Mouse (Mus musculus) neural tube, embryonic 11.5 days (tissue): Measurements from ENCODE around the gene 1190005I06Rik. TPM values are rescaled to one million over a fixed set of nuclear protein-coding genes. Genes with fewer than 3 reads are reported as not detected.

Experiments
- ATAC-seq: fragments of 200-750 bp; cut with Nextera tagmentation; 2 replicates; pipeline ENCODE4 v1.8.0; 2017; ENCODE audit warnings: moderate number of reproducible peaks, mild to moderate bottlenecking, moderate TSS enrichment, moderate library complexity; ENCODE audit not compliant: insufficient read depth, low FRiP score, low TSS enrichment
- DNase-seq: peaks from one replicate; pipeline ENCODE4 v3.0.0-alpha.2; 2015; ENCODE audit warnings: low spot score
- H3K27ac ChIP-seq: fragments of 300-500 bp; sonication (generic); 2 replicates; pipeline ENCODE4 v1.5.1; 2014; ENCODE audit warnings: low read depth, mild to moderate bottlenecking, low read length
- H3K27me3 ChIP-seq: fragments of 300-500 bp; sonication (generic); 2 replicates; pipeline ENCODE4 v1.6.1; 2014; ENCODE audit warnings: mild to moderate bottlenecking, low read length, mixed read lengths; ENCODE audit not compliant: control insufficient read depth, insufficient read depth
- H3K36me3 ChIP-seq: fragments of 300-500 bp; sonication (generic); 2 replicates; pipeline ENCODE4 v1.6.1; 2014; ENCODE audit warnings: mild to moderate bottlenecking, low read length, moderate library complexity, mixed read lengths; ENCODE audit not compliant: control insufficient read depth, insufficient read depth
- H3K4me1 ChIP-seq: fragments of 300-500 bp; sonication (generic); 2 replicates; pipeline ENCODE4 v1.6.1; 2014; ENCODE audit warnings: low read length, mixed read lengths; ENCODE audit not compliant: control insufficient read depth, insufficient read depth
- H3K4me2 ChIP-seq: fragments of 300-500 bp; sonication (generic); 2 replicates; pipeline ENCODE4 v1.6.1; 2014; ENCODE audit warnings: low read depth, mild to moderate bottlenecking, moderate library complexity
- H3K4me3 ChIP-seq: fragments of 300-500 bp; sonication (generic); 2 replicates; pipeline ENCODE4 v1.5.1; 2014; ENCODE audit warnings: low read depth, low read length
- H3K9ac ChIP-seq: fragments of 300-500 bp; sonication (generic); 2 replicates; pipeline ENCODE4 v1.6.1; 2014; ENCODE audit warnings: mild to moderate bottlenecking, low read length
- H3K9me3 ChIP-seq: fragments of 300-500 bp; sonication (generic); 2 replicates; pipeline ENCODE4 v1.6.1; 2016; ENCODE audit warnings: low read length; ENCODE audit not compliant: control insufficient read depth
- WGBS: fragments of 180-500 bp; shearing (Covaris S2); extraction: QIAGEN DNeasy Blood & Tissue Kit; methylation state at CpG from one replicate; pipeline ENCODE4 v1.1.7; 2014; 5-methylcytosine and 5-hydroxymethylcytosine counted together
- polyA plus RNA-seq: library from polyadenylated mRNA; unstranded; fragments of >200 nt; fragmentation: Nextera tagmentation; extraction: Ambion mirVana; gene quantifications from 2 replicates; pipeline ENCODE4 v1.2.1, GENCODE M21; 2014

The 1190005I06Rik gene
- polyA plus RNA-seq, 1 experiment from 2014 or later, result 2.5 TPM

- Histone ChIP-seq H3K27me3 (no peaks in the 10 kb centered on the region), H3K27ac (no peak overlapping the region), H3K4me1 (no peaks in the 10 kb centered on the region), H3K4me2 (no peak overlapping the region), H3K9ac (no peak overlapping the region), H3K4me3 (no peak overlapping the region), H3K36me3 (peaks cover 16% of the 10 kb centered on the region), H3K9me3 (no peaks in the 10 kb centered on the region)
- ATAC-seq (no peak), DNase-seq (no peak)
- WGBS, result 94% methylated on average over 7 of the region's 7 CpGs
These were observed 9.1 kb upstream of the 1190005I06Rik start for GRCm38 (mm10) chr8:120656322-120657052.

- no peak for ATAC-seq
These were observed 2.8 kb downstream of the 1190005I06Rik start for GRCm38 (mm10) chr8:120644663-120645062.

GRCm38 (mm10) chr8:120642031-120642662, 5.3 kb downstream of the 1190005I06Rik start:
- Histone ChIP-seq H3K36me3 (no peaks in the 10 kb centered on the region), H3K27ac (no peak overlapping the region), H3K27me3 (no peaks in the 10 kb centered on the region), H3K4me2 (no peak overlapping the region), H3K9me3 (no peaks in the 10 kb centered on the region), H3K4me1 (no peaks in the 10 kb centered on the region), H3K4me3 (no peak overlapping the region), H3K9ac (no peak overlapping the region)
- DNase-seq (no peak), ATAC-seq (no peak)
- WGBS, result 82% methylated on average over 10 of the region's 10 CpGs

More at GRCm38 (mm10) chr8:120644663-120645062, 2.8 kb downstream of the 1190005I06Rik start:
- H3K4me3 ChIP-seq, result no peak overlapping the region
- H3K4me2 ChIP-seq, result no peak overlapping the region
- no peaks in the 10 kb centered on the region for H3K36me3 ChIP-seq
- no peaks in the 10 kb centered on the region for H3K9me3 ChIP-seq
- 87% methylated on average over 7 of the region's 7 CpGs for WGBS
- no peak overlapping the region for H3K9ac ChIP-seq
- no peak for DNase-seq
- no peaks in the 10 kb centered on the region for H3K27me3 ChIP-seq
- no peak overlapping the region for H3K27ac ChIP-seq
- no peaks in the 10 kb centered on the region for H3K4me1 ChIP-seq

GRCm38 (mm10) chr8:120641245-120641644, 6.2 kb downstream of the 1190005I06Rik start:
- no peak overlapping the region for H3K9ac ChIP-seq
- H3K36me3 ChIP-seq, result no peaks in the 10 kb centered on the region
- H3K27ac ChIP-seq, result no peak overlapping the region
- H3K9me3 ChIP-seq, result no peaks in the 10 kb centered on the region
- no peaks in the 10 kb centered on the region for H3K4me1 ChIP-seq
- no peaks in the 10 kb centered on the region for H3K27me3 ChIP-seq
- H3K4me3 ChIP-seq, result no peak overlapping the region
- no peak overlapping the region for H3K4me2 ChIP-seq
- ATAC-seq (no peak), DNase-seq (no peak)
- WGBS, result 60% methylated on average over 8 of the region's 8 CpGs

- H3K4me1 ChIP-seq, result peaks cover 14% of the 10 kb centered on the region
- under 1% methylated on average over 34 of the region's 42 CpGs for WGBS
- H3K4me2 ChIP-seq, result peak overlapping the region; percentile 92
- no peaks in the 10 kb centered on the region for H3K36me3 ChIP-seq
- H3K27me3 ChIP-seq, result peaks cover 18% of the 10 kb centered on the region
- H3K4me3 ChIP-seq, result peak overlapping the region; percentile 50
- H3K27ac ChIP-seq, result no peak overlapping the region
- no peak for ATAC-seq
- no peaks in the 10 kb centered on the region for H3K9me3 ChIP-seq
- peak; percentile 39 for DNase-seq
- H3K9ac ChIP-seq, result peak overlapping the region; percentile 55
These were observed 13.0 kb downstream of the 1190005I06Rik start for GRCm38 (mm10) chr8:120634329-120634839.

GRCm38 (mm10) chr8:120633665-120634271, 13.7 kb downstream of the 1190005I06Rik start:
- peak overlapping the region; percentile 92 for H3K4me2 ChIP-seq
- peak overlapping the region; percentile 50 for H3K4me3 ChIP-seq
- H3K36me3 ChIP-seq, result no peaks in the 10 kb centered on the region
- H3K9me3 ChIP-seq, result no peaks in the 10 kb centered on the region
- no peak overlapping the region for H3K27ac ChIP-seq
- DNase-seq, result peak; percentile 48
- H3K9ac ChIP-seq, result peak overlapping the region; percentile 55
- ATAC-seq, result no peak
- WGBS, result under 1% methylated on average over 44 of the region's 44 CpGs
- peaks cover 18% of the 10 kb centered on the region for H3K27me3 ChIP-seq
- H3K4me1 ChIP-seq, result peaks cover 14% of the 10 kb centered on the region

GRCm38 (mm10) chr8:120632969-120633664, 14.3 kb downstream of the 1190005I06Rik start:
- no peaks in the 10 kb centered on the region for H3K9me3 ChIP-seq
- no peak for ATAC-seq
- H3K27ac ChIP-seq, result no peak overlapping the region
- H3K36me3 ChIP-seq, result no peaks in the 10 kb centered on the region
- peak; percentile 35 for DNase-seq
- H3K9ac ChIP-seq, result 0 out of 2 replicates have a peak overlapping the region, but pooled peaks have one; percentile 10
- peaks cover 18% of the 10 kb centered on the region for H3K27me3 ChIP-seq
- H3K4me3 ChIP-seq, result peak overlapping the region; percentile 50
- 31% methylated on average over 17 of the region's 17 CpGs for WGBS
- H3K4me2 ChIP-seq, result peak overlapping the region; percentile 92
- peaks cover 14% of the 10 kb centered on the region for H3K4me1 ChIP-seq
